Mouse (Mus musculus) heart, embryonic 13.5 days (tissue): Measurements from ENCODE around the gene Gnao1. TPM values are rescaled to one million over a fixed set of nuclear protein-coding genes. Genes with fewer than 3 reads are reported as not detected.

Experiments used
- ATAC-seq: fragments of 200-750 bp; cut with Nextera tagmentation; 2 replicates; pipeline ENCODE4 v1.8.0; 2017; ENCODE audit warnings: moderate TSS enrichment; ENCODE audit not compliant: insufficient number of reproducible peaks, low FRiP score, low TSS enrichment; ENCODE audit errors: extremely low read depth
- H3K27ac ChIP-seq: fragments of 300-500 bp; sonication (generic); replicated peaks from 2 replicates; pipeline ENCODE4 v1.5.1; 2015; ENCODE audit warnings: moderate library complexity, mild to moderate bottlenecking, inconsistent platforms
- H3K27me3 ChIP-seq: fragments of 300-500 bp; sonication (generic); replicated peaks from 2 replicates; pipeline ENCODE4 v1.6.1; 2015; ENCODE audit warnings: mild to moderate bottlenecking, inconsistent platforms
- H3K36me3 ChIP-seq: fragments of 300-500 bp; sonication (generic); 2 replicates; pipeline ENCODE4 v1.6.1; 2015; ENCODE audit warnings: mild to moderate bottlenecking, inconsistent platforms
- H3K4me1 ChIP-seq: fragments of 300-500 bp; sonication (generic); 2 replicates; pipeline ENCODE4 v1.6.1; 2015; ENCODE audit warnings: inconsistent platforms
- H3K4me2 ChIP-seq: fragments of 300-500 bp; sonication (generic); 2 replicates; pipeline ENCODE4 v1.6.1; 2015; ENCODE audit warnings: inconsistent platforms, mild to moderate bottlenecking, moderate library complexity
- H3K4me3 ChIP-seq: fragments of 300-500 bp; sonication (generic); 2 replicates; pipeline ENCODE4 v1.5.1; 2015; ENCODE audit warnings: moderate library complexity, mild to moderate bottlenecking, inconsistent platforms
- H3K9ac ChIP-seq: fragments of 300-500 bp; sonication (generic); 2 replicates; pipeline ENCODE4 v1.6.1; 2015; ENCODE audit warnings: inconsistent platforms, mild to moderate bottlenecking, moderate library complexity
- H3K9me3 ChIP-seq: fragments of 300-500 bp; sonication (generic); 2 replicates; pipeline ENCODE4 v1.6.1; 2016; ENCODE audit warnings: inconsistent platforms
- WGBS: fragments of 180-500 bp; shearing (Covaris S2); methylation state at CpG from one replicate; pipeline ENCODE4 v1.1.7; 2015; ENCODE audit warnings: mixed read lengths; 5-methylcytosine and 5-hydroxymethylcytosine counted together
- polyA plus RNA-seq: library from polyadenylated mRNA; unstranded; fragments of >200 nt; fragmentation: Nextera tagmentation; extraction: Ambion mirVana; gene quantifications from 2 replicates; pipeline ENCODE4 v1.2.1, GENCODE M21; 2015

Gene Gnao1
- polyA plus RNA-seq, 1 experiment from 2014 or later = 13.2 TPM

DNA sequence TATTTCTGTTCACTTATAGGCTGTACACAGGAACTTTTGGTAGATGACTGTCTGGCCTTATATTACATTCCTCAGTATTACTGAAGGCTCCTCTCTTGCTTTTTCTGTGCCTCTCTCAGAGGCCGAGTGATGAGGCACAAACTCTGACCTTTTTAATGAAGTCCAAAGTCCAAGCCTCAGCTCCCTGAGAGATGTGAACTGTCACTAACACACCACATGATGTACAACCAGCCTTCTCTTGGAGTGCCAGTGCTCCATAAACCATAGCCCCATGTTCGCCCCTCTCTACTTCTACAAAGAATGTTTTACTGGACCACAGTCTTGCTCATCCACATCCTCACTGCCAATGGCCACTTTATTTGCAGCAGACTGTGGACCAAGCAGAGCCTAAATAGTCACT lies 165.6 kb downstream of the Gnao1 start:
- H3K27ac ChIP-seq = no peak overlapping the region
- WGBS = 87% methylated on average over 2 of the region's 2 CpGs
- no peak overlapping the region for H3K4me2 ChIP-seq
- H3K4me1 ChIP-seq = no peaks in the 10 kb centered on the region; the same call in 1 of the 2 replicates
- H3K9ac ChIP-seq = no peak overlapping the region
- H3K36me3 ChIP-seq = peaks cover 96% of the 10 kb centered on the region
- no peak for ATAC-seq
- no peaks in the 10 kb centered on the region for H3K9me3 ChIP-seq
- no peaks in the 10 kb centered on the region for H3K27me3 ChIP-seq
- H3K4me3 ChIP-seq = no peak overlapping the region

DNA sequence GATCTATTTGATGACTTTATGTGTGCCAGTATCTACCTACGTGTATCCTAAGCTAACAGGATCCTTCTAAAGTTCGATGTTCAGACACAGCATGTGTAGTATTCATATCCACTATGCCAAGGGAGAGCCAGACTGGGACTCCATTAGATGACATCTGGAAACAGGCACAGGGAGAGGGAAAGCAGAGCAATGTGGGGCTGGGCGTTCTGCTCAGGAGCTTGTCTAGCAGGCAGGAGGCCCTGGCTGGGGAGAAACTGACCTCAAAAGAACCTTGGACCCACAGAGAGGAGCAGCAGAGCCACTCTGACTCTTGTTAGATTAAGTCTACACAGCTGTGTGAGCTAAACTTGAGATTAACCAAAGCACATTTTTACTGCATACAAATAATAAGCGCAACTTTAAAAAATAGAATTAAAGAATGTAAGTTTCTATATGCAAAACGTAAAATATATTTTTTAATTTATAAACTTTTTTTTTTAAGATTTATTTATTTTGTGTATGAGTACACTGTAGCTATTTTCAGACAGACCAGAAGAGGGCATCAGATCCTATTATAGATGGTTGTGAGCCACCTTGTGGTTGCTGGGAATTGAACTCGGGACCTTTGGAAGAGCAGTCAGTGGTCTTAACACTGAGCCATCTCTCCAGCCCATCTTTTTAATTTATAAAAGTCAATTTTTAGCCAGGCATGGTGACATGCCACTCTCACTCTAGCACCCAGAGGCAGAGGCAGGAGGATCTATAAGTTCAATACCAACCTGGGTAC lies 166.9 kb downstream of the Gnao1 start:
- ATAC-seq = no peak
- H3K9me3 ChIP-seq = no peaks in the 10 kb centered on the region
- H3K4me2 ChIP-seq = no peak overlapping the region
- H3K4me3 ChIP-seq = no peak overlapping the region
- peaks cover 96% of the 10 kb centered on the region for H3K36me3 ChIP-seq
- no peaks in the 10 kb centered on the region for H3K27me3 ChIP-seq
- WGBS = 78% methylated on average over 6 of the region's 6 CpGs
- no peak overlapping the region for H3K9ac ChIP-seq
- H3K27ac ChIP-seq = 0 out of 2 replicates have a peak overlapping the region, but pooled peaks have one; percentile 5
- H3K4me1 ChIP-seq = no peaks in the 10 kb centered on the region; the same call in 1 of the 2 replicates

GRCm38 (mm10) chr8:93980141-93980540 lies 170.4 kb downstream of the Gnao1 start:
- H3K36me3 ChIP-seq = peaks cover 97% of the 10 kb centered on the region
- H3K9me3 ChIP-seq = no peaks in the 10 kb centered on the region
- no peak overlapping the region for H3K27ac ChIP-seq
- ATAC-seq = no peak
- no peak overlapping the region; the same call in 1 of the 2 replicates for H3K9ac ChIP-seq
- 92% methylated on average over 4 of the region's 4 CpGs for WGBS
- no peaks in the 10 kb centered on the region for H3K27me3 ChIP-seq
- H3K4me1 ChIP-seq = peaks cover 4% of the 10 kb centered on the region; the same call in 1 of the 2 replicates
- H3K4me2 ChIP-seq = no peak overlapping the region
- no peak overlapping the region for H3K4me3 ChIP-seq

GRCm38 (mm10) chr8:93981679-93982215 lies 172.0 kb downstream of the Gnao1 start:
- no peaks in the 10 kb centered on the region for H3K9me3 ChIP-seq
- no peaks in the 10 kb centered on the region for H3K27me3 ChIP-seq
- no peak overlapping the region for H3K27ac ChIP-seq
- WGBS = 84% methylated on average over 5 of the region's 5 CpGs
- no peak overlapping the region for H3K4me2 ChIP-seq
- no peak overlapping the region for H3K4me3 ChIP-seq
- peaks cover 97% of the 10 kb centered on the region for H3K36me3 ChIP-seq
- no peak overlapping the region for H3K9ac ChIP-seq
- ATAC-seq = no peak
- H3K4me1 ChIP-seq = peaks cover 4% of the 10 kb centered on the region; the same call in 1 of the 2 replicates

DNA sequence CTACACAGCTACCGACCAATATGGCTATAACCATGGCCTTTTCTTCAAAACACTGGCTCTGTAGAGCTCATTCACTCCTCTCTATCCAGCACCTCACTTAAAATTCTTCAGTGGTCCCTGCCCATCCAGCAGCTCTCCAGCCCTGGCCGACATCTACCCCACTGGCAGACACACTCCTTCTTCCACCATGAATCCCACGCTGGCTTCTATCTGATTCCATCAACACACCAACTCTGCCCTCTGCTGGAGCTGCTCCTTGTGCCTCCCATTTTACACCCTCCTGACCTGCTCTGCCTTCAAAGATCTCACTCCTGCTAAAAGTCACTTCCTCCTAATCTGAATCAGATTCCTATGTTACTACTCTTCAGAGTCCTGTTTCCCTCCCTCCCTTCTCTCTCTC lies 174.1 kb downstream of the Gnao1 start:
- Histone ChIP-seq H3K4me2 (no peak overlapping the region), H3K9me3 (no peaks in the 10 kb centered on the region), H3K4me1 (peaks cover 4% of the 10 kb centered on the region; the same call in 1 of the 2 replicates), H3K4me3 (no peak overlapping the region), H3K27me3 (no peaks in the 10 kb centered on the region), H3K36me3 (peaks cover 94% of the 10 kb centered on the region), H3K9ac (no peak overlapping the region), H3K27ac (no peak overlapping the region)
- no peak for ATAC-seq
- WGBS = 63% methylated on average over 3 of the region's 3 CpGs

GRCm38 (mm10) chr8:93984731-93985130 lies 175.0 kb downstream of the Gnao1 start:
- Histone ChIP-seq H3K4me3 (no peak overlapping the region), H3K27me3 (no peaks in the 10 kb centered on the region), H3K9ac (no peak overlapping the region), H3K4me1 (peaks cover 4% of the 10 kb centered on the region; the same call in 1 of the 2 replicates), H3K27ac (no peak overlapping the region), H3K4me2 (no peak overlapping the region), H3K36me3 (peaks cover 93% of the 10 kb centered on the region), H3K9me3 (no peaks in the 10 kb centered on the region)
- 91% methylated on average over 3 of the region's 3 CpGs for WGBS
- ATAC-seq = no peak

DNA sequence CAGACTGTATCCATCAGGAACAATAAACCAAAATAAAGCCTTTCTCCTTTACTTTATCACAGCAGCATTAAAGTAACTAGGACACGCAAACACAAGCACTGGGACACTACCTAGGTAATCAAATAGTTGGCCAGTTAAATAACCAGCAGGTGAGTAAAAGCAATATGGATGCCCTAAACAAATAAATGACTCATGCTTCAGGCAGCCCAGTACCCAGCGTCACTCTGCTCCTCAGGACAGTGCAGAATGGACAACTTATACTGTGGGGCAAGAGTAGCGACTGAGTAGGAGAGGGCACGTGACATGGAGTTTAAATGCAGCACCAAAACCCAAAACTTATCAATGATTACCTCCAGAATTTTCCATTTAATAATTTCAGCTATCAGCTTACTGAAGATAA lies 180.0 kb downstream of the Gnao1 start:
- H3K9me3 ChIP-seq = peaks cover 10% of the 10 kb centered on the region; the same call in 1 of the 2 replicates
- H3K4me2 ChIP-seq = no peak overlapping the region
- H3K4me3 ChIP-seq = no peak overlapping the region
- no peak for ATAC-seq
- no peaks in the 10 kb centered on the region for H3K27me3 ChIP-seq
- no peak overlapping the region for H3K27ac ChIP-seq
- no peak overlapping the region for H3K9ac ChIP-seq
- H3K4me1 ChIP-seq = no peaks in the 10 kb centered on the region
- peaks cover 79% of the 10 kb centered on the region for H3K36me3 ChIP-seq
- WGBS = 93% methylated on average over 4 of the region's 4 CpGs

DNA sequence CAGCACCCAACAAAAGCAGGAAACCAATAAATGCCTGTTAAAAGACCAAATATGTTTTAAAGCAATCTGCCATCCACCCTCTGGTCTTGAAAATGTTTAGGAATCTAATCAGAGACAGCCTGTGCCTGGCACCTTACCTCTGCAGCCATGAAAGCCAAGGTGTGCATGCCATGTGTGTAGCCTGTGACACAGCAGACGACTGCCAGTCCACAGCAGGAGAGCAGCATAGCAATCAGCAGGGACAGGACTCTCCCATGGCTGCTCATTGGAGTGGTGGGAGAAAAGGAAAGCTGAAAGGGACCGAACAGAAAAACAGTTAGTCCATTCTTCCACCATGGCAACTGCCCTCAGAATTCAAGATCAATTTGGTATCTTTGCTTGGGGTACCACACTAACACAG lies 189.2 kb downstream of the Gnao1 start:
- WGBS = 81% methylated on average over 2 of the region's 2 CpGs
- Histone ChIP-seq H3K27ac (no peak overlapping the region), H3K36me3 (peaks cover 74% of the 10 kb centered on the region), H3K4me2 (no peak overlapping the region), H3K4me3 (no peak overlapping the region), H3K27me3 (no peaks in the 10 kb centered on the region), H3K4me1 (no peaks in the 10 kb centered on the region), H3K9ac (no peak overlapping the region), H3K9me3 (no peaks in the 10 kb centered on the region)
- ATAC-seq = no peak

DNA sequence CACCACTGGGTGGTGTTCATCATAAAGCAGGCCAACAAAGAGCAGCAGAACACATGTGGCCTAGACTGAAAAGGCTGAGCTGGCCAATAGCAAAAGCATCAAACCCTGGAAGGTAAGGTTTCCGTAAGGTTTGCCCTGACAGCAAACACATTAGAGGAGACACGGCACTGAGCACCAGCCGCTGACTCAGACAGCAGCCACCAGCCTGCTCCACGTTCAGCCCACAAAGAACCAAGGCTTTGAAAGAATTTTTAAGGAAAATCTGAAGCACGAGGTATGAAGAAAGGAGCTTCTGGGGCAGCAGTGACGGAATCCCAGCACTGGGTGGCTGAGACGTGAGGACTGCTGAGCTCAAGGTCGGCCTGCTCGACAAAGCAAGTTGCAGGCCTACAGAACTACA lies 194.4 kb downstream of the Gnao1 start:
- 86% methylated on average over 9 of the region's 9 CpGs for WGBS
- H3K36me3 ChIP-seq = peaks cover 55% of the 10 kb centered on the region
- H3K9me3 ChIP-seq = no peaks in the 10 kb centered on the region

DNA sequence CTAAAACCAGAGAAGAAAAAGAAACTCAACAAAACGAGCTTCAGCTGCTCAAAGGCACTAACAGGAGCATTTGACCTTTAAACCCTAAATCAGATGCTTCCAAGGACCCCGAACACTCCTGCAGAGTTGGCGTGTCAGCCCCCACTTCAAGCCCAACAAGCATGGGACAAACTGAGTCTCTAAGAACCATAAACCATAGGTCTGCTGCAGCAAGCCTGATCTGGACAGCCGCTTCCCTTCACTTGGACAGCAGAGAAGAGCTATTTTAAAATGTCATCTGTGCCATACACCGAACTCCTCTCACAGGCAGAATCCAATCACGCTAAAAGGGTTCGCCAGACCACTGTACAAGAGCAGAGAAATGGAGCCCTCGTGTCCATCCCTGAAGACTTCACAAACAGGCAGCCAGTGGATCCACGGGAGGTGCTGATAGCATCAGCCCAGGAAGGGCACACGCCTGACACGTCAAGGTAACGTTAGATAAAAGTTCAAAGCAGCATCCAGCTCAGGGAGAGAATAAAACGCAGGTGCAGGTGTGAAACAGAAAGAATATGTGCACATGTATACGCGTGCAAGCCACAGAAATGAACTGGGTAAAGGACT lies 199.6 kb downstream of the Gnao1 start:
- peak overlapping the region; percentile 69 for H3K9ac ChIP-seq
- H3K4me1 ChIP-seq = peaks cover 37% of the 10 kb centered on the region
- peak overlapping the region; percentile 92 for H3K4me2 ChIP-seq
- no peaks in the 10 kb centered on the region for H3K9me3 ChIP-seq
- no peaks in the 10 kb centered on the region for H3K27me3 ChIP-seq
- ATAC-seq = no peak
- peaks cover 9% of the 10 kb centered on the region for H3K36me3 ChIP-seq
- H3K4me3 ChIP-seq = no peak overlapping the region; the same call in 1 of the 2 replicates
- 45% methylated on average over 15 of the region's 15 CpGs for WGBS
- H3K27ac ChIP-seq = no peak overlapping the region

More for the DNA sequence above, 194.4 kb downstream of the Gnao1 start:
- Histone ChIP-seq H3K9ac (no peak overlapping the region), H3K27me3 (no peaks in the 10 kb centered on the region), H3K4me3 (no peak overlapping the region), H3K4me2 (no peak overlapping the region), H3K4me1 (peaks cover 6% of the 10 kb centered on the region), H3K27ac (no peak overlapping the region)
- ATAC-seq = no peak

DNA sequence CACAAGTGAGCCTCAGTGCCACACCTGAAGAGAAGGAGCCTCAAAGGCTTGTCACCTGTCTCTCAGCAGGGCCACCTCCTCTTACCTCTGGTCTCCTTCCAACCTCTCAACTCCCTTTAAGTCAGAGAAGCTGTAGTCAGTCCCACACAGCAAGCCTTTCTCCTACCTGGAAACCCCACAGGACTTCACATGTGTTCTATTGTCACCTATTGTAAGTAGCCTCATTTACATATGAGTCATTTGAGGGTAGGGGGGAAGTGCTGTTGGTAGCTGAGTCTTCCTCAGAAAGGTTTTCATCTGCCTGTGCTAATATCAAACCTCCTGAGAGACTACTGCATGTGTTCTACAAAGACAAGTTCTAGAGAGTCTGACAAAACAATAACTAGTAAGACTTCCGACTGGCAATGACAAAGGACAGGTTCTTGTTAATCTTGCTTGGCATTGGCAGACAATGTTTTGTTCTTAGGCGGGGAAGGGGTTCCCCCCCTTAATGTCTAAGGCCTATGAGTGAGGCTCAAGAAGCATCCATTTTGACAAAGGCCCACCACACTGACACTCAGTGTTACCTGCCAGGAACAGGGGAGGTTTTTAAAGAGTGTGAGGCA lies 200.4 kb downstream of the Gnao1 start:
- H3K27ac ChIP-seq = no peak overlapping the region
- ATAC-seq = no peak
- H3K4me3 ChIP-seq = peak overlapping the region; percentile 78
- peaks cover 37% of the 10 kb centered on the region for H3K4me1 ChIP-seq
- H3K27me3 ChIP-seq = no peaks in the 10 kb centered on the region
- peak overlapping the region; percentile 92 for H3K4me2 ChIP-seq
- peaks cover 8% of the 10 kb centered on the region for H3K36me3 ChIP-seq
- H3K9me3 ChIP-seq = no peaks in the 10 kb centered on the region
- 53% methylated on average over 2 of the region's 2 CpGs for WGBS
- no peak overlapping the region for H3K9ac ChIP-seq
